Mouse (Mus musculus) liver, embryonic 16.5 days (tissue): ENCODE measurements around the gene Dhx38. TPM values are rescaled to one million over a fixed set of nuclear protein-coding genes. Genes with fewer than 3 reads are reported as not detected.

Experiments used
- ATAC-seq: fragments of 200-750 bp; cut with Nextera tagmentation; 2 replicates; pipeline ENCODE4 v1.8.0; 2017; ENCODE audit warnings: low read depth, mild to moderate bottlenecking, moderate number of reproducible peaks, moderate library complexity
- H3K27ac ChIP-seq: fragments of 300-500 bp; sonication (generic); 2 replicates; pipeline ENCODE4 v1.5.1; 2014; ENCODE audit warnings: mild to moderate bottlenecking, low read length
- H3K27me3 ChIP-seq: fragments of 300-500 bp; sonication (generic); 2 replicates; pipeline ENCODE4 v1.6.1; 2014; ENCODE audit warnings: low read depth, low read length, mixed read lengths; ENCODE audit not compliant: control insufficient read depth, insufficient read depth
- H3K36me3 ChIP-seq: fragments of 300-500 bp; sonication (generic); 2 replicates; pipeline ENCODE4 v1.6.1; 2014; ENCODE audit warnings: mild to moderate bottlenecking; ENCODE audit not compliant: control insufficient read depth, insufficient read depth
- H3K4me1 ChIP-seq: fragments of 300-500 bp; sonication (generic); 2 replicates; pipeline ENCODE4 v1.6.1; 2014; ENCODE audit warnings: low read depth, low read length, mixed read lengths; ENCODE audit not compliant: control insufficient read depth
- H3K4me2 ChIP-seq: fragments of 300-500 bp; sonication (generic); 2 replicates; pipeline ENCODE4 v1.6.1; 2014; ENCODE audit warnings: low read depth, low read length, mixed read lengths
- H3K4me3 ChIP-seq: fragments of 300-500 bp; sonication (generic); 2 replicates; pipeline ENCODE4 v1.5.1; 2014; ENCODE audit warnings: low read depth, mild to moderate bottlenecking, low read length
- H3K9ac ChIP-seq: fragments of 300-500 bp; sonication (generic); 2 replicates; pipeline ENCODE4 v1.6.1; 2014; ENCODE audit warnings: low read depth, low read length
- H3K9me3 ChIP-seq: fragments of 300-500 bp; sonication (generic); replicated peaks from 2 replicates; pipeline ENCODE4 v1.6.1; 2016; ENCODE audit warnings: low read length; ENCODE audit not compliant: control insufficient read depth
- WGBS: fragments of 180-500 bp; shearing (Covaris S2); extraction: QIAGEN DNeasy Blood & Tissue Kit; methylation state at CpG from one replicate; pipeline ENCODE4 v1.1.7; 2014; ENCODE audit not compliant: insufficient replicate concordance; 5-methylcytosine and 5-hydroxymethylcytosine counted together
- polyA plus RNA-seq: library from polyadenylated mRNA; unstranded; fragments of >200 nt; fragmentation: Nextera tagmentation; extraction: Ambion mirVana; gene quantifications from 2 replicates; pipeline ENCODE4 v1.2.1, GENCODE M21; 2015

The Dhx38 gene
- polyA plus RNA-seq, 1 experiment from 2014 or later, result 10.4 TPM

- Histone ChIP-seq H3K36me3 (no peaks in the 10 kb centered on the region), H3K9ac (no peak overlapping the region), H3K4me3 (peak overlapping the region; percentile 30), H3K27ac (no peak overlapping the region), H3K9me3 (no peaks in the 10 kb centered on the region), H3K4me2 (no peak overlapping the region), H3K4me1 (no peaks in the 10 kb centered on the region), H3K27me3 (no peaks in the 10 kb centered on the region)
- no peak for ATAC-seq
- WGBS, result 55% methylated on average over 4 of the region's 4 CpGs
Observed at GRCm38 (mm10) chr8:109576311-109576710, 10.7 kb upstream of the Dhx38 start.

- Histone ChIP-seq H3K4me3 (no peak overlapping the region), H3K27ac (no peak overlapping the region)
- 72% methylated on average over 12 of the region's 12 CpGs for WGBS
Observed at GRCm38 (mm10) chr8:109571139-109571538, 5.5 kb upstream of the Dhx38 start.

DNA sequence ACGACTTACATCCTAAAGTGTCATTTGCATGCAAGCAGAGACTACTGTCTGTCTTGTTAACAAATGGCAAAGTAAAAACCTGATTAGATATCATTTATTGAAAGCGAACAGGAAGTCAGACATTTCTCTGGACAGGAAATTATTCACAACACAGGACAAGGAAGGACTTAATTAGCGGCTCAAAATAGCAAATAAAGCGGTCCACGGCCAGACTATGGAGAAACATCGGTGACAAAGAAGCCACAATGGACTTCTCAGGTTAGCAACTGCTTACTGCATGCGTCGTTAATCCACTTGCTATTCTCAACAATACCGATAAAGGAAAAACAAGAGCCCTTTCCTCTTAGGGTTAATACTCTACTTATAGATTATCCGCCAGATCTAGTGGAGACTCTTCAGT is 895 bp downstream of the Dhx38 start:
- peaks cover 13% of the 10 kb centered on the region for H3K4me1 ChIP-seq
- 3% methylated on average over 10 of the region's 10 CpGs for WGBS
- H3K4me2 ChIP-seq, result peak overlapping the region; percentile 74
- no peaks in the 10 kb centered on the region for H3K27me3 ChIP-seq
- H3K4me3 ChIP-seq, result peak overlapping the region; percentile 86
- peak overlapping the region; percentile 83 for H3K27ac ChIP-seq
- ATAC-seq, result no peak
- no peaks in the 10 kb centered on the region for H3K9me3 ChIP-seq
- peaks cover 17% of the 10 kb centered on the region for H3K36me3 ChIP-seq
- peak overlapping the region; percentile 90 for H3K9ac ChIP-seq

More at GRCm38 (mm10) chr8:109571139-109571538, 5.5 kb upstream of the Dhx38 start:
- Histone ChIP-seq H3K4me2 (no peak overlapping the region), H3K27me3 (no peaks in the 10 kb centered on the region), H3K4me1 (peaks cover 6% of the 10 kb centered on the region), H3K9me3 (no peaks in the 10 kb centered on the region), H3K9ac (no peak overlapping the region), H3K36me3 (no peaks in the 10 kb centered on the region)
- ATAC-seq, result no peak

- H3K27ac ChIP-seq, result no peak overlapping the region
- whole genome bisulfite sequencing, result 27% methylated on average over 2 of the region's 2 CpGs
- no peak overlapping the region for H3K9ac ChIP-seq
- peaks cover 13% of the 10 kb centered on the region for H3K4me1 ChIP-seq
- no peaks in the 10 kb centered on the region for H3K27me3 ChIP-seq
- 0 out of 2 replicates have a peak overlapping the region, but pooled peaks have one; percentile 0 for H3K4me2 ChIP-seq
- no peaks in the 10 kb centered on the region for H3K9me3 ChIP-seq
- H3K36me3 ChIP-seq, result peaks cover 26% of the 10 kb centered on the region
- H3K4me3 ChIP-seq, result no peak overlapping the region
- no peak for ATAC-seq
Observed at GRCm38 (mm10) chr8:109563881-109564280, 1.8 kb downstream of the Dhx38 start.

DNA sequence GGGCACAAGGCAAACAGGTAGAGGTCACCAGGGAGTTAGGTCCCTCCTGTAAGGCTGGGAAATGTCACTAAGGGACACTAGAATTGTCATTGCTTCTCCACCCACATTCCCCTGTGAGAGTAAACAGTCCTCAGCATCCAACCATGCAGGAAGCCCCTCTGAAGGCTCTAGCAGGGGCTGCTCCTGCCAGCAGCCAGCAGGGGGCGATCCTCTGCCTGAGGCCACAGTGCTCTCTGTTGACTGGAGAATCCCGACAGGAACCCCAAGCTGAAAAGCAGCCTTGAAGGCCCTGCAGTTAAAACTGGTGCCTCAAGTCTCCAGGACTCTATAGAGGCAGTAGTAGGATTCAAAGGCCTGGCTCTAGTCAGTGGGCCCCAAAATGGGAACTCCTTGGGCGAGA is 14.0 kb downstream of the Dhx38 start:
- Histone ChIP-seq H3K9ac (no peak overlapping the region), H3K4me1 (no peaks in the 10 kb centered on the region), H3K27me3 (no peaks in the 10 kb centered on the region), H3K4me3 (no peak overlapping the region), H3K4me2 (no peak overlapping the region), H3K27ac (no peak overlapping the region), H3K36me3 (peaks cover 76% of the 10 kb centered on the region), H3K9me3 (no peaks in the 10 kb centered on the region)
- ATAC-seq, result no peak
- WGBS, result 43% methylated on average over 3 of the region's 3 CpGs

GRCm38 (mm10) chr8:109544049-109544448 is 21.6 kb downstream of the Dhx38 start:
- Histone ChIP-seq H3K27ac (no peak overlapping the region), H3K36me3 (peaks cover 15% of the 10 kb centered on the region), H3K4me2 (no peak overlapping the region), H3K4me1 (no peaks in the 10 kb centered on the region), H3K27me3 (no peaks in the 10 kb centered on the region), H3K4me3 (no peak overlapping the region), H3K9ac (no peak overlapping the region), H3K9me3 (no peaks in the 10 kb centered on the region)
- 12% methylated on average over 3 of the region's 3 CpGs for WGBS
- no peak for ATAC-seq

DNA sequence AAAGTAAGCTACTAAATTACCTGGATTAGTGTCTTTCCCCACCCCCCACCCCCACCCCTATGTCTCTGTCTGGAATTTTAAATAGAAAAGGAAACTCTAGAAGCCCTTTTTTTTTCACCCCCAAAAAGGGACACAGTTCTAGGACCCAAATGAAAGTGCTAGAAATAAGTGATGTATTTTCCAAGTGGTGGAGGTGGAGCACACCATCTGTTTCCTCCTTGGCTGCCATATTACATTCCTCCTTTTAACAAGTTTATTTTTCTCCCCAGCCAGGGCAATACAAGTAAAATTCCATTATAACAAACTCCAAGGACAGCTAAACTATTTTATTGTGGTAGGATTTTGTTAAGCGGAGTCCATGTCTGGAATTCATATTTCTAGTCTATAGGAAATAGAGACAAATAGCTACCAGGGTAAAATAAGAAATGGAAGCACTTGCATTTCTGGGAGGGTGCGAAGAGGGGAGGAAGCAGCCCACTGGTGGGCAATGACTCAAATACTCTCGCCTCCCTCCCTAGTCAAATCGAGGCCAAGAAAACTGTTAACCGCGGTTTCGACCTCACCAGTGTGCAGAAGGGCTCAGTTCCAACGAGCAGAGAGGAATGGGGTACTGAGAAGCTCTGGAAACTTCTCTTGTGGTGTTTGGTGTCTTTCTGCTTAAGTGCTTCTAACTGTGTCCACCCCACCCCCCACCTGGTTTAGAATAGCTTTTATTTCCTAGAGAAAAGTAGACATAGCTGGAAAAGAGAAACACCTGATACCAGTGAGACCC is 22.7 kb downstream of the Dhx38 start:
- no peak for ATAC-seq
- Histone ChIP-seq H3K27ac (no peak overlapping the region), H3K4me1 (no peaks in the 10 kb centered on the region), H3K36me3 (peaks cover 5% of the 10 kb centered on the region), H3K4me3 (no peak overlapping the region), H3K27me3 (no peaks in the 10 kb centered on the region), H3K4me2 (no peak overlapping the region), H3K9ac (no peak overlapping the region), H3K9me3 (no peaks in the 10 kb centered on the region)
- 59% methylated on average over 8 of the region's 8 CpGs for WGBS

DNA sequence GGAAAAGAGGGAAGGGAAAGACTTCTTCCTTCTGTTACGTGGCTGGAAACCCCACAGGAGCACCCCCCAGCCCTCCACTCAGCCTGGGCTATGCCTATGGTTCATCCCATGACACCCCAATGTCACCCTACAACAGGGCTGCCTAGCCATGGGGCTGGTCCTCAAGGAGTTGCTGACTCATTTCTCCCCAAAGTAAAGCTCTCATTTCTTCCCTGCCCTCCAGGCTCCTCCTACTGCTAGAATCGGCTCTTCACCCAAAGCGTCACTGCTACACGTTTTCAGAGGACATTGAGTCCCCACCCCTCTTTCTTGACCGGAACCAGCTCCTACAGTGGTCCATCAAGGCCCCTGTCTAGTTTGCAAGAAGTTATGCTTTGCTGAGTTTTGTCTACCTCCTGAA is 23.5 kb downstream of the Dhx38 start:
- H3K9me3 ChIP-seq, result no peaks in the 10 kb centered on the region
- WGBS, result 53% methylated on average over 5 of the region's 5 CpGs
- no peaks in the 10 kb centered on the region for H3K27me3 ChIP-seq
- no peak overlapping the region for H3K4me2 ChIP-seq
- no peak overlapping the region for H3K27ac ChIP-seq
- H3K36me3 ChIP-seq, result no peaks in the 10 kb centered on the region
- no peaks in the 10 kb centered on the region for H3K4me1 ChIP-seq
- no peak overlapping the region for H3K4me3 ChIP-seq
- no peak for ATAC-seq
- H3K9ac ChIP-seq, result no peak overlapping the region

GRCm38 (mm10) chr8:109536703-109537102 is 29.0 kb downstream of the Dhx38 start:
- no peaks in the 10 kb centered on the region for H3K4me1 ChIP-seq
- no peak overlapping the region for H3K9ac ChIP-seq
- peak; percentile 58; the same call in 1 of the 2 replicates for ATAC-seq
- H3K27ac ChIP-seq, result no peak overlapping the region
- no peaks in the 10 kb centered on the region for H3K9me3 ChIP-seq
- no peaks in the 10 kb centered on the region for H3K36me3 ChIP-seq
- WGBS, result 9% methylated on average over 5 of the region's 5 CpGs
- H3K27me3 ChIP-seq, result no peaks in the 10 kb centered on the region
- H3K4me2 ChIP-seq, result no peak overlapping the region
- no peak overlapping the region for H3K4me3 ChIP-seq
